Mouse (Mus musculus): ENCODE measurements around the gene Prkcd. TPM values are rescaled to one million over a fixed set of nuclear protein-coding genes. Genes with fewer than 3 reads are reported as not detected.

Gene Prkcd
- polyA plus RNA-seq, 1 experiment: 214 TPM

DNA sequence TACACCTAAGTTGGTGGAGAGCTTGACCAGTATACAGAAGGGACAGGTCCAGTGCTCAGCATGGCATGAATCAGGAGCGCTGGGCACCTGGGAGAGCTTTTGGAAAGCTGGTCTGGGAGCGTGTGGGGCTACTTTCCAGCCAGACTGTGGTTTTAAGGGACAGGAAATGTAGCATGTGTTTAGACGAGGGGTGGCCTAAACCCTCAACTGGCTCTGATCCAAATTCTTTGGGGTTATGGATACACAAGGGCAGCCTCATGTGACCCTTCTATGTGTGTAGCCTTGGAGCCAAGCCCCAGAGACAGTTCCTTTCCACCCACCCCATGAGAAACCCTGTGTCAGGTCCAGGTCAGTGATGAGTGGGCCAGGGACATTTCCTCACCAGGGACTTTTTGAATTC is 22.5 kb upstream of the Prkcd start:
- no peaks in the 10 kb centered on the region for H3K27me3 ChIP-seq (ENCODE audit: control insufficient read depth, insufficient read depth, low read length)
- no peaks in the 10 kb centered on the region for H3K36me3 ChIP-seq (ENCODE audit: control insufficient read depth, insufficient read depth, low read length)
- 0 out of 2 replicates have a peak, but pooled peaks cover 2% of the 10 kb centered on the region for H3K4me1 ChIP-seq (replicated peaks; ENCODE audit: control insufficient read depth, insufficient read depth, low read length)
- no peak overlapping the region for H3K4me3 ChIP-seq (ENCODE audit: control insufficient read depth, insufficient read depth, low read length)
- no peak for TF ChIP-seq CTCF (IDR thresholded peaks at IDR 0.05; ENCODE audit: borderline replicate concordance, control insufficient read depth, extremely low read depth, insufficient read depth, low read length, poor library complexity)
- no peak for TF ChIP-seq POLR2A (IDR thresholded peaks at IDR 0.05; ENCODE audit: control insufficient read depth, extremely low read depth, insufficient read depth, low read length, poor library complexity)
- no peak overlapping the region for H3K27ac ChIP-seq (ENCODE audit: control insufficient read depth, insufficient read depth, low read length)
- no peak for DNase-seq
- 72% methylated on average over 3 of the region's 3 CpGs for WGBS

GRCm38 (mm10) chr14:30646486-30646885 is 20.5 kb upstream of the Prkcd start:
- H3K27me3 ChIP-seq (ENCODE audit: control insufficient read depth, insufficient read depth, low read length): no peaks in the 10 kb centered on the region
- no peak for DNase-seq
- H3K4me3 ChIP-seq (ENCODE audit: control insufficient read depth, insufficient read depth, low read length): no peak overlapping the region
- H3K27ac ChIP-seq (ENCODE audit: control insufficient read depth, insufficient read depth, low read length): no peak overlapping the region
- WGBS: 91% methylated on average over 1 of the region's 1 CpGs
- peaks cover 10% of the 10 kb centered on the region for H3K4me1 ChIP-seq (replicated peaks; ENCODE audit: control insufficient read depth, insufficient read depth, low read length)
- no peak for TF ChIP-seq CTCF (IDR thresholded peaks at IDR 0.05; ENCODE audit: borderline replicate concordance, control insufficient read depth, extremely low read depth, insufficient read depth, low read length, poor library complexity)
- no peak for TF ChIP-seq POLR2A (IDR thresholded peaks at IDR 0.05; ENCODE audit: control insufficient read depth, extremely low read depth, insufficient read depth, low read length, poor library complexity)
- H3K36me3 ChIP-seq (ENCODE audit: control insufficient read depth, insufficient read depth, low read length): no peaks in the 10 kb centered on the region

DNA sequence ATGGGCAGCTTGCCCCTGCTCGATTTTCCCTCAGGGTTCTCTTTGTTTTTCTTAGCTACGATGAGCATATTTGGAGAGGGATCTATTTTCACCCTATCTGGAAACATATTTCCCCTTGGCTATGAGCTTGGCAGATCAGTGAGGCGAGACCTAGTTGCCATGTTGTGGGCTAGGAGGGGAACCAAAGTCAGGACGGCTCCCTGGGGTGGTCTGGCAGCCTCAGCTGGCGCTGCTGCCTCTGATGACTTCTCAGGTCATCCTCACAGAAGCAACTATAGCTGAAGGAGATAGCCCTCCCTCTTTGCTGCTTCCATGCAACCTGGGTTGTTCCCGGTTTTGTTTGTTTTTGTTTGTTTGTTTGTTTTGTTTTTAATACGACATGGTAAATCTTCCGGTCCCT is 19.1 kb upstream of the Prkcd start:
- 85% methylated on average over 8 of the region's 8 CpGs for WGBS
- no peak for TF ChIP-seq CTCF (IDR thresholded peaks at IDR 0.05; ENCODE audit: borderline replicate concordance, control insufficient read depth, extremely low read depth, insufficient read depth, low read length, poor library complexity)
- no peak for TF ChIP-seq POLR2A (IDR thresholded peaks at IDR 0.05; ENCODE audit: control insufficient read depth, extremely low read depth, insufficient read depth, low read length, poor library complexity)
- DNase-seq: no peak
- Histone ChIP-seq H3K4me1 (replicated peaks; ENCODE audit: control insufficient read depth, insufficient read depth, low read length) (peaks cover 18% of the 10 kb centered on the region), H3K36me3 (ENCODE audit: control insufficient read depth, insufficient read depth, low read length) (no peaks in the 10 kb centered on the region), H3K27me3 (ENCODE audit: control insufficient read depth, insufficient read depth, low read length) (no peaks in the 10 kb centered on the region), H3K4me3 (ENCODE audit: control insufficient read depth, insufficient read depth, low read length) (no peak overlapping the region), H3K27ac (ENCODE audit: control insufficient read depth, insufficient read depth, low read length) (no peak overlapping the region)

GRCm38 (mm10) chr14:30644026-30644425 is 18.0 kb upstream of the Prkcd start:
- Histone ChIP-seq H3K27me3 (ENCODE audit: control insufficient read depth, insufficient read depth, low read length) (no peaks in the 10 kb centered on the region), H3K27ac (ENCODE audit: control insufficient read depth, insufficient read depth, low read length) (no peak overlapping the region), H3K4me3 (ENCODE audit: control insufficient read depth, insufficient read depth, low read length) (no peak overlapping the region), H3K4me1 (replicated peaks; ENCODE audit: control insufficient read depth, insufficient read depth, low read length) (peaks cover 18% of the 10 kb centered on the region), H3K36me3 (ENCODE audit: control insufficient read depth, insufficient read depth, low read length) (no peaks in the 10 kb centered on the region)
- TF ChIP-seq CTCF (IDR thresholded peaks at IDR 0.05; ENCODE audit: borderline replicate concordance, control insufficient read depth, extremely low read depth, insufficient read depth, low read length, poor library complexity) (no peak), POLR2A (IDR thresholded peaks at IDR 0.05; ENCODE audit: control insufficient read depth, extremely low read depth, insufficient read depth, low read length, poor library complexity) (no peak)
- 97% methylated on average over 2 of the region's 2 CpGs for WGBS
- no peak for DNase-seq

DNA sequence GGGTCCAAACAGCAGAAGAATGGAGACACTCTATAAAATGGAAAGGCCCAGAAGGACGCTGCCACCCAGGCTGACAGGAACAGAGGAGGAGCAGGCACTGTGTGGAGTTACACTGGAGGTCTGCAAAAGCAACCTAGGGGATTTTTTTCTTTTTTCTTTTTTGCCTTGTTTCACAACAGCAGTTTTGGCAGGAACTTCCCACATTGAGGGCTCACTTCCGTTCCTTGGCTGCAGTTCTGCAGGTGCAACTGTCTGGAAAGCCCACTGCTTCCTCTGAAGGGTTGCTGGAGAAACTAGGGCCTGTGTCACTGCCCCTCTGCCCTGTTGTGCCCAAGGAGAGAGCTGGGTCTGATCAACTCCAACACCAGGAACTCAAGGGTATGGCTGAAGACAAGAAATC is 15.7 kb upstream of the Prkcd start:
- H3K4me1 ChIP-seq (replicated peaks; ENCODE audit: control insufficient read depth, insufficient read depth, low read length): peaks cover 18% of the 10 kb centered on the region
- no peak overlapping the region for H3K4me3 ChIP-seq (ENCODE audit: control insufficient read depth, insufficient read depth, low read length)
- whole genome bisulfite sequencing: 7% methylated on average over 2 of the region's 2 CpGs
- peak; percentile 51 for DNase-seq
- no peaks in the 10 kb centered on the region for H3K36me3 ChIP-seq (ENCODE audit: control insufficient read depth, insufficient read depth, low read length)
- no peaks in the 10 kb centered on the region for H3K27me3 ChIP-seq (ENCODE audit: control insufficient read depth, insufficient read depth, low read length)
- H3K27ac ChIP-seq (ENCODE audit: control insufficient read depth, insufficient read depth, low read length): peak overlapping the region; percentile 98
- TF ChIP-seq POLR2A (IDR thresholded peaks at IDR 0.05; ENCODE audit: control insufficient read depth, extremely low read depth, insufficient read depth, low read length, poor library complexity) (no peak), CTCF (IDR thresholded peaks at IDR 0.05; ENCODE audit: borderline replicate concordance, control insufficient read depth, extremely low read depth, insufficient read depth, low read length, poor library complexity) (no peak)

- peaks cover 18% of the 10 kb centered on the region for H3K4me1 ChIP-seq (replicated peaks; ENCODE audit: control insufficient read depth, insufficient read depth, low read length)
- H3K4me3 ChIP-seq (ENCODE audit: control insufficient read depth, insufficient read depth, low read length): no peak overlapping the region
- no peak overlapping the region for H3K27ac ChIP-seq (ENCODE audit: control insufficient read depth, insufficient read depth, low read length)
- DNase-seq: no peak
- no peaks in the 10 kb centered on the region for H3K27me3 ChIP-seq (ENCODE audit: control insufficient read depth, insufficient read depth, low read length)
- WGBS: 89% methylated on average over 4 of the region's 4 CpGs
- TF ChIP-seq POLR2A (IDR thresholded peaks at IDR 0.05; ENCODE audit: control insufficient read depth, extremely low read depth, insufficient read depth, low read length, poor library complexity): no peak
- no peaks in the 10 kb centered on the region for H3K36me3 ChIP-seq (ENCODE audit: control insufficient read depth, insufficient read depth, low read length)
These were observed 12.7 kb upstream of the Prkcd start for GRCm38 (mm10) chr14:30638686-30639085.

DNA sequence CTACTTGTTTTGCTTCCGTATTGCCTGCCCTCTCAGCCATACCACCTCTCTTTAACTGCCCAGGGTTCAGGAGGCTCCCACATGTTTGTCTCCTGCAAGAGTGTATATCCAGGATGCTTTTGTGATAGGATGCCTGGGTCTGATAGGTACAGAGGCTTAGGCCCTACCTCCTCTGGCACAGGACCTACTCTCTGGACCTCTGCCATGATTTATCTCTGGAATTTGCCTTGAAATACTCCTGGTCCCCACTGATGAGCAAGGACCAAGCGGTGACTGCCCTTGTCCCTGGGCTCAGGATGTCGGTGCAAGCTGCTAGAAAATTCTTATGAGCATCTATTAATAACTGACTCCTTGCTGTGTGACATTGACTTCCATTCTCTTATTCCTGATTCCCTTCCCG is 12.0 kb upstream of the Prkcd start:
- H3K36me3 ChIP-seq (ENCODE audit: control insufficient read depth, insufficient read depth, low read length): no peaks in the 10 kb centered on the region
- H3K4me3 ChIP-seq (ENCODE audit: control insufficient read depth, insufficient read depth, low read length): no peak overlapping the region
- no peaks in the 10 kb centered on the region for H3K27me3 ChIP-seq (ENCODE audit: control insufficient read depth, insufficient read depth, low read length)
- 96% methylated on average over 4 of the region's 4 CpGs for WGBS
- H3K27ac ChIP-seq (ENCODE audit: control insufficient read depth, insufficient read depth, low read length): no peak overlapping the region
- DNase-seq: no peak
- peaks cover 18% of the 10 kb centered on the region for H3K4me1 ChIP-seq (replicated peaks; ENCODE audit: control insufficient read depth, insufficient read depth, low read length)
- TF ChIP-seq CTCF (IDR thresholded peaks at IDR 0.05; ENCODE audit: borderline replicate concordance, control insufficient read depth, extremely low read depth, insufficient read depth, low read length, poor library complexity): no peak
- TF ChIP-seq POLR2A (IDR thresholded peaks at IDR 0.05; ENCODE audit: control insufficient read depth, extremely low read depth, insufficient read depth, low read length, poor library complexity): no peak

Data from thymus, adult 2 months (tissue).